Mouse (Mus musculus): ENCODE results near the gene Casp8ap2.

GRCm38 (mm10) chr4:32571441-32571840 lies 43.8 kb upstream of the Casp8ap2 start:
- TF ChIP-seq CTCF (IDR thresholded peaks at IDR 0.05; ENCODE audit: extremely low read depth, insufficient read depth, insufficient read length, insufficient replicate concordance) (no peak), POLR2A (IDR thresholded peaks at IDR 0.05; ENCODE audit: low read depth, low read length) (no peak)

Measured in spleen, adult 2 months (tissue).